Mouse (Mus musculus) liver, adult 2 months (tissue): Measurements from ENCODE around the gene Prokr2.

ENCODE experiments used
- CTCF ChIP-seq: fragments of 200-500 bp; IDR thresholded peaks from 2 replicates; pipeline ENCODE4 v1.5.1; 2011; ENCODE audit warnings: low read depth, low read length, control low read depth
- POLR2A ChIP-seq: fragments of 200-500 bp; IDR thresholded peaks from 2 replicates; pipeline ENCODE4 v1.6.1; 2011; ENCODE audit warnings: low read length, control low read depth; ENCODE audit not compliant: insufficient read depth; ENCODE audit errors: extremely low read depth

DNA sequence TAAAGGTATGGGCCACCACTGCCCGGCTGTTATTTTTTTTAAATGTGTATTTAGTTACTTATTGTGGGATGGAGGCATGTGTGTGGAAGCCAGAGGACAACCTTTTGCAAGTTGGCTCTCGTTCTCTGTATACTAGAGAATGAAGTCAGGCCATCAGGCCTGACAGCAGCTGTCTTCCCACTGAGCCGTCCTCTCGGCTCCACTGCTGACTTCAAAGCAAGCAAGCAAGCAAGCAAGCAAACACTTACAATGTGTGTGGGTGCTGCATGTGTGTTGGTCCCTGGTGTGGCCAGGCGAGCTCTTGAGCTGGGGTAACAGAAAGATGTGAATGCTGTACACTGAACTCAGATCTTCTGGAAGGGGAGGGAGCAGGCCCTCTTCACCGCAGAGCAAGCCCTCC is 94.4 kb downstream of the Prokr2 start:
- TF ChIP-seq CTCF (no peak), POLR2A (no peak)
